Mouse (Mus musculus): ENCODE measurements at regions not wholly inside any gene's neighbourhood (a gene's known extent, or its start where the extent isn't known, plus 50 kb on each side); places are given as distances from the start of the nearest gene placed in this dataset.
"Not testable (repeated sequence)": the region's sequence is repeated elsewhere in the genome, so short reads cannot be mapped to it uniquely, and the experiment has no call there.

GRCm38 (mm10) chr12:115861759-115862158, 185.8 kb upstream of the Zfp386 start:
- not testable (repeated sequence) for ATAC-seq (replicated peaks; ENCODE audit: poor library complexity, severe bottlenecking)

- ATAC-seq (replicated peaks; ENCODE audit: poor library complexity, severe bottlenecking): peak; percentile 61
These were observed 182.3 kb upstream of the Zfp386 start for GRCm38 (mm10) chr12:115865059-115865756.

- not testable (repeated sequence) for ATAC-seq (replicated peaks; ENCODE audit: poor library complexity, severe bottlenecking)
These were observed 178.9 kb upstream of the Zfp386 start for GRCm38 (mm10) chr12:115868631-115869030.

GRCm38 (mm10) chr12:115872451-115872850, 175.1 kb upstream of the Zfp386 start:
- peak; percentile 97 for ATAC-seq (replicated peaks; ENCODE audit: poor library complexity, severe bottlenecking)

GRCm38 (mm10) chr12:115873976-115874375, 173.5 kb upstream of the Zfp386 start:
- peak; percentile 75 for ATAC-seq (replicated peaks; ENCODE audit: poor library complexity, severe bottlenecking)

- peak; percentile 98 for ATAC-seq (replicated peaks; ENCODE audit: poor library complexity, severe bottlenecking)
These were observed 163.8 kb upstream of the Zfp386 start for GRCm38 (mm10) chr12:115883719-115884118.

- ATAC-seq (replicated peaks; ENCODE audit: poor library complexity, severe bottlenecking): no peak
These were observed 159.5 kb upstream of the Zfp386 start for GRCm38 (mm10) chr12:115887976-115888375.

- not testable (repeated sequence) for ATAC-seq (replicated peaks; ENCODE audit: poor library complexity, severe bottlenecking)
These were observed 154.9 kb upstream of the Zfp386 start for GRCm38 (mm10) chr12:115892656-115893055.

GRCm38 (mm10) chr12:115912226-115912625, 135.3 kb upstream of the Zfp386 start:
- peak; percentile 36; the same call in 1 of the 2 replicates for ATAC-seq (replicated peaks; ENCODE audit: poor library complexity, severe bottlenecking)

GRCm38 (mm10) chr12:115915420-115915819, 132.1 kb upstream of the Zfp386 start:
- peak; percentile 90 for ATAC-seq (replicated peaks; ENCODE audit: poor library complexity, severe bottlenecking)

GRCm38 (mm10) chr12:115920119-115920518, 127.4 kb upstream of the Zfp386 start:
- ATAC-seq (replicated peaks; ENCODE audit: poor library complexity, severe bottlenecking): not testable (repeated sequence)

GRCm38 (mm10) chr12:115923999-115924398, 123.5 kb upstream of the Zfp386 start:
- peak; percentile 98 for ATAC-seq (replicated peaks; ENCODE audit: poor library complexity, severe bottlenecking)

GRCm38 (mm10) chr12:115925542-115925941, 122.0 kb upstream of the Zfp386 start:
- ATAC-seq (replicated peaks; ENCODE audit: poor library complexity, severe bottlenecking): peak; percentile 82

- 0 out of 2 replicates have a peak, but pooled peaks have one; percentile 35 for ATAC-seq (replicated peaks; ENCODE audit: poor library complexity, severe bottlenecking)
These were observed 95.2 kb upstream of the Zfp386 start for GRCm38 (mm10) chr12:115952325-115952724.

- ATAC-seq (replicated peaks; ENCODE audit: poor library complexity, severe bottlenecking): peak; percentile 93
These were observed 91.9 kb upstream of the Zfp386 start for GRCm38 (mm10) chr12:115955477-115956177.

GRCm38 (mm10) chr12:115963701-115964100, 83.8 kb upstream of the Zfp386 start:
- ATAC-seq (replicated peaks; ENCODE audit: poor library complexity, severe bottlenecking): not testable (repeated sequence)

- peak; percentile 100 for ATAC-seq (replicated peaks; ENCODE audit: poor library complexity, severe bottlenecking)
These were observed 80.0 kb upstream of the Zfp386 start for GRCm38 (mm10) chr12:115967522-115967921.
